Mouse (Mus musculus): Measurements from ENCODE around the gene Iqschfp.
A peak's percentile ranks its signal among the peaks of the same experiment; 100 is the strongest.

The Iqschfp gene

DNA sequence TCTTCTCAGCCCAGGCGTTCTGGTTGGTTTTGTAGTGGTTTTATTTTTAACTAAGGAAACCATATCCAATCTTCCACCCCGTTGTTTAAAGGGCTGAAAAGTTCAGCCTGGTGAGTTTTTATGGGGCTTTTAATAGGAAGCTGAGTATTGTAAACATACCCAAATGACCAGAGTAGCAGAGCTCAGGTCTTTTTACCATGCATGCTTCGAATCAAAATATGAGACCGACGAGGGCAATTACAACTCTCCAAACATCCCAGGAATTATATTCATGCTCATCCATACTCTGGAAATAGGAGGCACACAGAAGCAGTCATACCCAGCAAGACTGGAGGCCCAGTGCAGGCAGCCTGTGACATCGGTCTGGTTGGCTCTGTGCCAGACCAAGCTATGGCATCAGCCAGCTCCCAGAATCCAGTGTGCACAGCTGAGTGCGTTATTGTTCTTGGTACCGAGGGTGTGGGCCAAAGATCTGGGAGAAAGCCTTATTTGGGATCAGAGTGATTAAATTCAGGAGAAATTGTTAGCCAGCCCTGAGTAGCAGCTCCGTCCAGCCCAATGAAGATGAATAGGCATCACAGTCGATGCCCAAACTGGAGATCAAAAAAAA lies 703.4 kb downstream of the Iqschfp start:
- no peak for DNase-seq (ENCODE audit: low read depth, low spot score)

DNA sequence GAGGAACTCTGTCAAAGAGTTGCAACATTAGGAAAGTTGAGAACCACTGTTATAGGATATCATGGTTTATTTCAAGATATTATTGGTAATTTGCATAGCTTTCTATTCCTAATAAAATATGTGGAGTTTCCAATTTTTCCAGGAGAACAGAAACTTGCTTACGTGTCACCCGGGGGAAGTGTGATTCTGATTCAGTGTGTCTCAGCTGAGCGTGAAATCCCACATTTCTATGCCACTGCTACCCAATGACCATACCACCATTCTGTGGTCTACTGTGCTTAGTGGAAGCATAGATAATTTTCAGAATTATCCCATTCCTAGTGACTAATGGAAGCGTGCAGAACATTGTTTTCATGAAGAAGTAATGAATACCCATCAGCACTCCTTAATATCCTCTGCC lies 704.9 kb downstream of the Iqschfp start:
- no peak for DNase-seq (ENCODE audit: low read depth, low spot score)

DNA sequence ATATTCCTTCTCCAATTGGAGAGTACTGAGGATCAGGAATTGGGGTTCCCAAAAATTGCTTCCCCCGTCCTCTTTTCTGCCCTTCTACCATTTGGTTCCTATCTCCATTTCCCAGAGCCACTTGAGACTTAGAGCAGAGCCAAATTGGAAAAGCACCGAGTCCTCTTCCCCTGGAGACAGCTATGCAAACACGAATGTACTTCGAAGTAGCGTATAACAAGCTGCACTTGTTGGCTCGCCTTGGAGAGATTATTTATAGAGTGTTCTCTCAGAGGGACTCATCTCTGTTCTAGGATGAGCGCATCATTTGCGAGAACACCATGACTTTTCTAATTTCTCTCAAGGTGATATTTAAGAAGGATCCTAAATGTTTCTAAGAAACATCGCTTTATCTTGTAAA lies 710.9 kb downstream of the Iqschfp start:
- no peak for DNase-seq (ENCODE audit: low read depth, low spot score)

DNA sequence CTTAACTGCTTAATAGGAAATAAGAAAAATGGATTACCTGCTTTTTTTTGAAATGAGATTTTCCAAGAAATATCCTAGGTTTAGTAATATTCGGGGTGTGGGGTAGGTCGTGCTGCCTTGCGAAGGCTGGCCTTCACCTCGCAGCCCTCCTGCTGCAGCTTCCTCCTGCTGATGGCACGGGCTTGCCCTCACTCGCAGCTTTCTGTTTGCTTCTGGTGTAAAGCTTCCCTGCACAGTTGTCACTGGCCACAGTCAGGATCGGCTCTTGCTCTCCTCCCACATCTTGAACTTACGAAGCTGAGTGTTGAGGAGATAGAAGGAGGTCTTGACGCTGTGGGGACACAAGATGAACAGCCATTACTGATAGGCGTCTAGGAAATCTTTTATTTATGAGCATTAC lies 712.4 kb downstream of the Iqschfp start:
- DNase-seq (ENCODE audit: low read depth, low spot score), result no peak

DNA sequence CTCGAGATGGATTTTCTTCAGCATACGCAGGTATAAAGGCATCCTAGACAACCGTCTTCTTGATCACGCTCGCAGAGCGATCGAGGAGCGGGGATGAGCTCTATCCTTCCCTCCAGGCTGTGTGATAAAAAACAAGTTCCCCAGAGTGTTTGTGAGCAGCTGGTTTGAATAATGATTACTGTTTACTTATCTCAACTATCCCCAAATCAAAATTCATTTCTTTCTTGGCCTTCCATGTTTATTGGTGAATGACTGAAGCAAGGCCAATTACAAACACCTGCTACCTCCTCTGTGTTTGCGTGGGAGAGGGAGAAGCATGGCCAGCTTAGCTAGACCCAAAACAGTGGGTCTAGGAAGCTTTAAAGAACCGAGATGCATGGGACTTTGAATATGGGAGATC lies 712.9 kb downstream of the Iqschfp start:
- no peak for DNase-seq (ENCODE audit: low read depth, low spot score)

DNA sequence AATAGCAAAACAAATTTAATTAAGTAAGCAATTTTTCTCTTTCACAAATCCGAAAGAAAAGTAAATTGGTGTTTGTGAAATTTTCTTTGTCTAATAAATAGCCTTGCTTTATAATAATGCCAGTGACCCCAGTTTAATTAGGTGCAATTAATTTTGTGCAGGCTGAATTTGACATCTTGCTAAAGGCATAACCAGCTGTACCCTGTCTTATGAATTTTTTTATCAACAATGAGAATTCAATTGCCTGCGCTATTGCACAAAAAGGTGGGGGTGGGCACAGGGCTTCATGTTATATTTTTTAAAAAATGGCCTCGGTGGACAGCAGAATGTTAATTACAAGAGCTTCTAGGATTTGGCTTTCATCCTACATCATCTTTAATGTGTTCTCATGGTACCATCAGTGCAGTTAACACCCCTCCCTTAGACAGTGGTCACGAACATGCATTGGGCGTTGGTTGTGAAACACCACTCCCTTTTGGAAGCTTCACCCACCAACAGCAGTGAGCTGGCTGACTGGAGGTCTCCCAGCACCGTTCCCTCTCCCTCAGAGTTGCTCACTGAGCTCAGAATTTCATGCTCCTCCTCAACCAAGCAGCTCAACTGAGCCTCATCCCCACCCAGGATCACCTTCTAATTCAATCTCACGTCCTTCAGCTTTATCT lies 714.0 kb downstream of the Iqschfp start:
- no peak for DNase-seq (ENCODE audit: low read depth, low spot score)

DNA sequence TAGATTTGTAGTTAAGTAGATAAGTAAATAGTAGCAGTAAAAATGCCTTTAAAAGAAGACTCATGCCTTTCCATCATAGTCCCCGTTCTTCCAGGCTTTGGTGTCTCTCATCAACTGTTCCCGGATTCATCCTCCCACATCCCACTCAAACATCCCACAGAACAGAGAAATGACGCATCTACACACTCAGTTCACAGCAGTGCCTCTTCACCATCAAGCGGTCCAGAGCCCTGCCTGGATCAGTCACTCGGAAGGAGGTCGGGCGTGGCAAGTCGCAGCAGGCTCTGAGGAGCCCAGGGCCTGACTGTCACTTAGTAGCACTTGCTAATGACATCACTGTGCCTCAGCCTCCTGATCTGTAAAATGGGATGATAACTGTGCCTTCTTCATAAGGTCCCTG lies 714.7 kb downstream of the Iqschfp start:
- DNase-seq (ENCODE audit: low read depth, low spot score), result no peak

DNA sequence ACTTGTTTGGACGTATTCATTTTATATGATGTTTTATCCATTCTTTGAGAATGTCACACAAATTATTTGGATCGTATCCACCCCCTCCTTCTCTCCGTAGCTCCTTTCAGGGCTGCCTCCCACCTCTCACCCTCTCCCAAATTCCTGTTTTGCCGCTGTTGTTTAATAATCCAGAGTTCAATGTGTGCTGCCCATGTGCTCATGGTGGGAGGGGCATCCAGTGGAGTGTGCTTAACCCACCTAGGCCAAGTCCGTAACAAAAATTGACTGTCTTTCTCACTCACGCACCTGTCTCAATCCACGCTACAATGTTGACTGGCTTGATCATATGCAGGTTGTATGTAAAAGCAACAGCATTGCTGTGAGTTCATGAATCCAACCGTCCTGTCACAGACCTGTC lies 715.3 kb downstream of the Iqschfp start:
- no peak for DNase-seq (ENCODE audit: low read depth, low spot score)

DNA sequence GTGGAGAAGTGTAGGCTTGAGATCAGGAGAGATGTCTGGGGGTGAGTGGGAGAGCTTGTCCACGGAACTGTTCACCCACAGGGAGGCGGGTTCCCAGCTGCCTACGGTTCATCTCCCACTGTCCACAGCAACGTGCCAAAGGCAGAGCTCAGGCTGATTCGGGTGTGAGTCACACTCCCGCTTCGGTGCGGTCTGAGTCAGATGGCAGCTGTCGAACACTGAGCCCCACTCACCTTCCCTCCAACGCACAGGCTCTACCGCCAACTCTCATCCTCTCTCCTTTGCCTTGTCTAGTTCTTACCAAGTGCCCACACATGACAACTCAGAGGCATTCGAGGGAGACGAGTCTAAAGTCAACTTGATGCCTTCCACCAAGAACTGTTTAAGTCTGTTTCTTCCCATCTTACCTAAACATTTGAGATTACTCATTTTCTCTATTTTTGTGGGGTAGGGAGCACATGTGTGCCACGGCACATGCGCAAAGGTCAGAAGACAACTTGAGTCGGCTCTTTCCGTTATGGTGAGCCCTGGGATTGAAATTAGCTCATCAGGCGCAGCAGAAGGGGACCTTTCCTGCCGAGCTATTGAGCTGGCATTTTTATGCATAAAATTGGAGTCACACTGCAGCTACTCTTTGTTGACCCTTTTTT lies 716.9 kb downstream of the Iqschfp start:
- peak; percentile 87 for DNase-seq (ENCODE audit: low read depth, low spot score)

DNA sequence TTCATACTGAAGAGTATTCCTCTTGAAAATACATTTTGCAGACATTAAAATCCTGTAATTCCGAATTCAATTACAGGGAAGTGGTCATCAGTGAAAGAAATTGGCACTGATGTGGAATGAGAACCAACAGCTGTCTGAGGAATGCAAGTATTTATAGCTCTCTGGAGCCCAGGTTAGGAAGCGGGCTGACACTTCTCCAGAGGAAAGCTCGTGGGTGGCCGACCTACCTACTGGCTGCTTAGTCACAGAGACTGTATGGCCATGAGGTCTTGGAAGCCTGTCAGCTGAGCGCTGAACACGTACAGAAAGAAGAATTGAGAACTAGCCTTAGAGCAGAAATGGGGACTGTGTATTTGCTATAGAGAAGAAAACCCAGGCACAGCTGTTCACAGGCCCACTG lies 718.0 kb downstream of the Iqschfp start:
- DNase-seq (ENCODE audit: low read depth, low spot score), result peak; percentile 68

DNA sequence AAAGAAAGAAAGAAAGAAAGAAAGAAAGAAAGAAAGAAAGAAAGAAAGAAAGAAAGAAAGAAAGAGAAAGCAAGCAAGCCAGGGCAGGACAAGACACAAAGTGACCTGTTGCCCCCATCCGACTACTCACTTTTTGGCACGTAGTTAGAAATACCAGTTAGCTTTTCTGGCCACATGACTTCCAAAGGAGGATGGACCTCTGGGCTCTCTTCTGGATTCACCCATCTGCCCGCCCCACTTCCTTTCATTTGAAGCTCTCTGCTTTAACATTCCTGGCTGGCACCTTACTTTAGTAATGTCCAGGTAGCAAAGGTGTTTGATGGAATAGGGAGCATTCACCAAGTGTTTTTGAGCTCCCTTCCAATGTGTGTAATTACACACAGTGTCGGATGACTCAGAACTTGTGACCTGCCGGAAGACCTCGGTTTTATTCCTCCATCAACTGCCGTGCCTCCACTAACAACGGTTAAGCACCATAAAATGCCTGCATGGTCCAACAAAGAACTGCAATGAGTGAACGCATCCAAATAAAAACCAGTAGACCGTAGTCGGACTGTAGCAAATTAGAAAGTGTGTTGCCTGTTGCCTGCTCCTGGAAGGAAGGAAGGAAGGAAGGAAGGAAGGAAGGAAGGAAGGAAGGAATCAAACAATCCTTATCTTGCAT lies 718.7 kb downstream of the Iqschfp start:
- peak; percentile 29 for DNase-seq (ENCODE audit: low read depth, low spot score)

DNA sequence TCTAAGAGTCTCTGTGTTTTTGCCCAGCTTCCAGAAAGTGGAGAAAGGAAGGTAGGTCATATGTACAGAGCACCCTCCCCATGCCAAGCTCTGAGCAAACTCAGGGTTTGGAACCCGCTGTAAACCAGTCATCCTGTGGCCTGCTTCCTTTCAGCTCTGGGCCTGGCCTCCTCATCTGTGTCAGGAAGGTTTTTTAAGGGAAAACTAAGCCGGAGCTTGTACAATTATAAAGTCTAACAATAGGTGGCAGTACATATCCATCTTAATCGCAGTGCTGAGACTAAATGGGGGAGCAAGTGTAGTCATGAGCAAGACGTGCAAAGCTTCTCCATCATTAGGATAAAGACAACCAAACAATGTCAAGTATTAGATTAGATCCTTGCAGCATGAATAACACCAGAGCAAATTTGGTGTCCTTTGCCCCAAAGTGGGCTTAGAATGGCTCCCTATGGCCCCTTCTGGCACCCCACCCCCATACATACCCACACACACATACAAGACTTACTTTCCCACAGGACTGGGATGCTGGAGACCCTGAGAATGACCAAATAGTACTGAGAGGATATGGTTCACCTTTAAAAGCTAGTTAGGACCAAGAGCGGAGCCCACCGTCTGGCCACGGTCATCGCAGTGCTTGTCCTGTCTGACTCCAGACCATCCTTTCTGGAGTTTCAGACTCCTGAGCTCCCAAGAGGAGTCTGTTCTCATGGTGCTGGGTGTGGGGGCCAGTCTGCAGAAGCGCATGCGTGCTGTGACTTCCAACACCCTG lies 723.2 kb downstream of the Iqschfp start:
- DNase-seq (ENCODE audit: low read depth, low spot score), result peak; percentile 72

DNA sequence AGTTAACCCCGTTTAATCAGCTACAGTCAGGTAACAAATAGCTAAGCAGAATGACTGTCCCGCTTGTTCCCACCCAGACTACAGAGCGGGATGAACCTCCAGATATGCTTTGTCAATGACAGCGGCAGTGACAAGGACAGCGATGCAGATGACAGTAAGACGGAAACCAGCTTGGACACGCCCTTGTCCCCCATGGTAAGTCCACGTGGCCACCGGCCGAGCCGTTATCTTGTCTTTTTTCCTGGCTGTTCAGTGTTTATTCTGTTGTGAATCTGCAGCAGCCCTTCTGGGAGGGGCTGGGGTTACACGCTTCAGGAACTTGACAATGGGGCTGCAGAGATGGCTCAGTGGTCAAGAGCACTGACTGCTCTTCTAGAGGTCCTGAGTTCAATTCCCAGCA lies 724.3 kb downstream of the Iqschfp start:
- no peak for DNase-seq (ENCODE audit: low read depth, low spot score)

DNA sequence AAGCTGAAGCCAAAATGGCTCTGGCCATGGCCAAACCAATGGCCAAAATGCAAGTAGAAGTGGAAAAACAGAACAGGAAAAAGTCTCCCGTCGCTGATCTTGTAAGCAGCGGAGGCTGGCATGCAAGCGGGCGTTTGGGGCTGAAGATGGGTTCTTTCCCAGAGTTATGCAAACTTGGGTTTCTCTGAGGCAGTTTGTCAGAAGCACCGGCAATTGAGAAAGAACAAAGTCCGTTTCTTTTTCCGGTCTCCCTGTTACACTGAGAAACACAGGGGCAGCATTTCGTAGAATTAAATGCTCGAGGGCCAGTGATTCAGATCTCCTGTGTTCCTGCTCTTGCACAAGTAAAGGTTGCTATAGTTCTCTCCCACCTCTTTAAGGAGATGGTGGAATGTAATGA lies 725.7 kb downstream of the Iqschfp start:
- no peak for DNase-seq (ENCODE audit: low read depth, low spot score)

DNA sequence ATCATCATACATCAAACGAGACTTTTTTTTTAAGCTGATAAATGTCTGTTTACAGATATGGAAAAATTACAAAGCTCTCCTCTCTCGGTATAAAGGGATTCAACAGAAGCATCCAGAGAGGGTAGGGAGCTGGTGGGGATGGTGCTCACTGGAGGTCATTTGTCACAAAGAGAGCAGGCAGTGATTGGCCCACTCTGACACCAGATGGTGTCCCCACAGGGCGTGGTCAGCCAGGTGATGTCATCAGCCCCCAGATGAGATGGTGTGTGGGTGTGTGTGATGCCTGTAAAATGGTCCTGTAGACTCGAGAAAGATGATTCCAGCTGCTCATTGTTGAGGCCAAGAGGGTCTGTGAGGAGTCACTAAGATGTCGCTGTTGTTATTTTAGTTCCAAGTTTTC lies 727.1 kb downstream of the Iqschfp start:
- no peak for DNase-seq (ENCODE audit: low read depth, low spot score)

DNA sequence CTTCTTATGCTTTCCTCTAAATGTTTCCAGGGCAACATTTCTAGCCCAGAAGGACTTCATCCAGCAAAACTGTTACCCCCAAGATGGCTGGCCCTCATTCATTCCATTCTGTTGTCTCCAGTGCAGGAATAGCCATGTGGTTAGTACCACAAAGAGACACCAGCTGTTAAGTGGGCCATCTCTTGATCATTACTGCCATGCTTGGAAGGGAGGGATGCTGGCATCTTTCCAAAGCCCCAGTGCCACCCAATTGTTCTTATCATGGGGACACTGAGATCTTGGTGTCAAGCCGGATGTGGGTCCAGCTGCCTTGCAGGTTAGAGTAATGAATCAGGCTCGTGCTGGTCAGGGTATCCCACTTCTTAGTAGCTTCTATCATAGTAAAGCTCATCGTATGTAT lies 729.9 kb downstream of the Iqschfp start:
- DNase-seq (ENCODE audit: low read depth, low spot score), result no peak

DNA sequence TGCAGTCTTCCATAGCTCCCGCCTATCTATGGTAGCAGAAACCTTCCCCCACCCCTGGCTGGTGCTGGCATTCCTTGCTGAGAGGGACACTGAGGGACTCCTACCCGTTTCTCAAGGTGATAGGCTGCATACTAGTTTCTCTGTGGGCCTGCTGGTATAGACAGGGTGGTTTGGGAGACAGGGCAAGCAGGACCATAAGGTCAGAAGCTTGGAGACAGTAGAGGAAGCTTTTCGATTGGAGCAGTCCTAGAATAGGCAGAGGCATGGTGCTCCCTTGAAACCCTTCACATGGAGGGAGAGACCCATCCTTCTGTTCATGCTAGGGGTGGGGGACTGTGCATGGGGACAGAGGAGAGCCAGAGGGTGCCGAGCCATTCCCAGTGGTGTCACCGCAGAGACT lies 731.0 kb downstream of the Iqschfp start:
- DNase-seq (ENCODE audit: low read depth, low spot score), result no peak

DNA sequence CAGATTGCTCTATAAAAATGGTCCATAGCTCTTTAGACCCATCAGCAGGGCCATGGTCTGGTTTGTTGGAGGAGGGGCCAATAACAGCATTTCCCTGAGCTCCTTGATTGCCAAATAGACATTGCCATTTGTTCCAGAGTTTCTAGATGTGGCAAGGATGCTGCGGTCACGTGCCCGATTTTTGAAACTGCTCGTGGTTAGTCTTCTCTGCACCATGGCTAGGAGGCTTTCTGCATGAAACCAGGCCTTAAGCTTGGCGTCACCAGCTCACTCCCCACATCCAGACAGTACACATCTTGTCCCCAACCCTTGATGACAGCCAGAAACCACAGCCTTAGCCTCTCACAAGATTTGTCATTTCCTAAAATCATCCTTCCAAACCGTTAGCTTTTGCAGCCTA lies 732.4 kb downstream of the Iqschfp start:
- no peak for DNase-seq (ENCODE audit: low read depth, low spot score)

DNA sequence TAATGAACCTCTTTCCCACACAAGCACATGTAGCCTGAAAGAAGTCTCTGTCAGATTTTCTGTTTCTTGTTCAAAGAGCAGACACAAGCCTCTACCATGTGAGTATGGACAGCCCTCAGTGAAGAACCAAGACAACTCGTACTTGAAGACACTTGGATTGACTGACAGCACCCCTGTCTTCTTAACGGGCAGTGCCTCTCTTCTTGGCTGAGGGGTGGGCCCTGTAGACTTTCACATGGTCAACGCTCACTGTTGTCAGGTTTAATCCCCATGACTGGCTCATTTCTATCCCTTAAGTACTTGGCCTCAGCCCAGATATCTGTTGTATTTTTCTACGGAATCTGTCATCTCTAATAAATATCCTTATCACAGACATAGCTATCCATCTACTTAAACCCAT lies 738.2 kb downstream of the Iqschfp start:
- DNase-seq (ENCODE audit: low read depth, low spot score), result no peak

DNA sequence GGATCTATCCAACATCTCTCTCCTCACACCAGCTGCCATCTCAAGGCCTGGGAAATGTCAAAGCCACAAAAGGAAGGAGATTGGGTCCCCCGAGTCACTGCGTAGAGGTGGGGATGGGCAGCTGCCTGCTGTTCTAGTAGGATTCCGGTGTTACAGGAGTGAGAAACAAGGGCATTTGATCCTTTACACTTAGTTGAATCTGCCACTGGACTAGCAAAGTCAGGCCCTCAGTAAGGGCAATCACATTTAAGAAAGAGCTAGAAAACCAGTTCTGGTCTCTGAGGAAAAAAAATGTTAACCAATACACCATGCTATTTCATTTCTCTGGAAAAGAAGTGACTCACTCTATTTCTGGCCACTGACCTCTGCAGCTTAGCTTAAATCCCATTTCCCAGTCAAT lies 738.8 kb downstream of the Iqschfp start:
- DNase-seq (ENCODE audit: low read depth, low spot score), result peak; percentile 39

DNA sequence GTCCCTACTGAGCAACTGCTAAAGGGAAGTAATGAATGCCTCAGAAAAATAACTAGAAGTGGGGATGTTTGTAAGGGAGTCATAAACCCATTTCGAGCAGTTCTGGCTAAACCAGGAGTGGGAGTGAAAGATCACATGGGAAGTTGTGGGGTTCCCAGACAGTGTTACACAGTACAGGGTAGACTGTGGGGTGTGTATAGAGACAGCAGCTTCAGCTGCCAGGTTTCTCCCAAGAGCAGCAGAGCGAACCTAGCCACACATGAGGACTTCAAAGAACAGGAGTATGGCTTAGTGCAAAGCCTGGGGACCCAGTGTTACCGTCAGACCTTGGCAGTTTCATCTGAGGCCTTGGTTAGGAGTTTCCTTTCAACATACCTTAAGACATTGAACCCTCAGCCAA lies 740.7 kb downstream of the Iqschfp start:
- no peak for DNase-seq (ENCODE audit: low read depth, low spot score)

DNA sequence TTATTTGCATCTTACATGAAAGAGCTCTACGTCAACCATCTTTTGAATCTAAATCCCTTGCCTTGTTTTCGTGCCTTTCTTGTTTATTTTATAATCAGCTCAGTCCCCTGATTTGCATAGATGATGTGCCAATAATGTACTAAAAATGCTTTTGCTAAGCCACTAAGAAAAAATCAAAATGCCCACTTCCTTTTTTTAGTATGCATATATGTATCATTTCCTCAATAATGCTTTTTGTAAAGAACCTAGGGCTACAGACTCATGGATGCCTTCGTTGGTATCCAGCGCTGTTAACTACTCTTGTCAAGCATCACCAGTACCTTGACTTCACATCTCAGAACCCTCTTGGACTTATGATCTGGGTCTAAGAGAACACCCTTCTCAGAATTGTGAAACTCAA lies 741.5 kb downstream of the Iqschfp start:
- no peak for DNase-seq (ENCODE audit: low read depth, low spot score)

Data from 3T3-L1 (cell line).